Mouse (Mus musculus): ENCODE data around the gene Sptlc2. TPM values are rescaled to one million over a fixed set of nuclear protein-coding genes. Genes with fewer than 3 reads are reported as not detected.

The Sptlc2 gene
- polyA plus RNA-seq, 1 experiment = 106 TPM

GRCm38 (mm10) chr12:87399119-87399819 lies 11.1 kb upstream of the Sptlc2 start:
- no peaks in the 10 kb centered on the region for H3K9me3 ChIP-seq (replicated peaks; ENCODE audit: control insufficient read depth, insufficient read depth, low read length, poor library complexity, severe bottlenecking)
- no peak overlapping the region for H3K9ac ChIP-seq (ENCODE audit: low read depth, poor library complexity, severe bottlenecking)
- H3K4me3 ChIP-seq (ENCODE audit: low read depth, low read length) = no peak overlapping the region
- H3K4me1 ChIP-seq (ENCODE audit: control insufficient read depth, insufficient read depth, low read length) = no peaks in the 10 kb centered on the region
- H3K27me3 ChIP-seq (ENCODE audit: control insufficient read depth, insufficient read depth, low read length, poor library complexity, severe bottlenecking) = no peaks in the 10 kb centered on the region
- no peak overlapping the region for H3K27ac ChIP-seq (ENCODE audit: insufficient read depth, low read length)
- TF ChIP-seq POLR2A (IDR thresholded peaks at IDR 0.05; ENCODE audit: insufficient read depth, low read length) (no peak), CTCF (IDR thresholded peaks at IDR 0.05; ENCODE audit: low read depth, low read length) (no peak), EP300 (IDR thresholded peaks at IDR 0.05; ENCODE audit: insufficient read depth, low read depth, low read length) (no peak)
- H3K36me3 ChIP-seq (ENCODE audit: control insufficient read depth, insufficient read depth, low read length, poor library complexity, severe bottlenecking) = no peaks in the 10 kb centered on the region

GRCm38 (mm10) chr12:87397811-87398417 lies 9.8 kb upstream of the Sptlc2 start:
- no peak overlapping the region for H3K4me3 ChIP-seq (ENCODE audit: low read depth, low read length)
- H3K4me1 ChIP-seq (ENCODE audit: control insufficient read depth, insufficient read depth, low read length) = peaks cover 2% of the 10 kb centered on the region
- no peak overlapping the region for H3K27ac ChIP-seq (ENCODE audit: insufficient read depth, low read length)
- no peaks in the 10 kb centered on the region for H3K27me3 ChIP-seq (ENCODE audit: control insufficient read depth, insufficient read depth, low read length, poor library complexity, severe bottlenecking)
- TF ChIP-seq CTCF (IDR thresholded peaks at IDR 0.05; ENCODE audit: low read depth, low read length) (no peak), EP300 (IDR thresholded peaks at IDR 0.05; ENCODE audit: insufficient read depth, low read depth, low read length) (no peak), POLR2A (IDR thresholded peaks at IDR 0.05; ENCODE audit: insufficient read depth, low read length) (no peak)
- no peak overlapping the region for H3K9ac ChIP-seq (ENCODE audit: low read depth, poor library complexity, severe bottlenecking)
- H3K9me3 ChIP-seq (replicated peaks; ENCODE audit: control insufficient read depth, insufficient read depth, low read length, poor library complexity, severe bottlenecking) = no peaks in the 10 kb centered on the region
- H3K36me3 ChIP-seq (ENCODE audit: control insufficient read depth, insufficient read depth, low read length, poor library complexity, severe bottlenecking) = no peaks in the 10 kb centered on the region

- TF ChIP-seq POLR2A (IDR thresholded peaks at IDR 0.05; ENCODE audit: insufficient read depth, low read length) (no peak), EP300 (IDR thresholded peaks at IDR 0.05; ENCODE audit: insufficient read depth, low read depth, low read length) (no peak), CTCF (IDR thresholded peaks at IDR 0.05; ENCODE audit: low read depth, low read length) (no peak)
- Histone ChIP-seq H3K27me3 (ENCODE audit: control insufficient read depth, insufficient read depth, low read length, poor library complexity, severe bottlenecking) (no peaks in the 10 kb centered on the region), H3K9me3 (replicated peaks; ENCODE audit: control insufficient read depth, insufficient read depth, low read length, poor library complexity, severe bottlenecking) (no peaks in the 10 kb centered on the region), H3K36me3 (ENCODE audit: control insufficient read depth, insufficient read depth, low read length, poor library complexity, severe bottlenecking) (no peaks in the 10 kb centered on the region), H3K27ac (ENCODE audit: insufficient read depth, low read length) (no peak overlapping the region), H3K4me1 (ENCODE audit: control insufficient read depth, insufficient read depth, low read length) (peaks cover 2% of the 10 kb centered on the region), H3K9ac (ENCODE audit: low read depth, poor library complexity, severe bottlenecking) (no peak overlapping the region), H3K4me3 (ENCODE audit: low read depth, low read length) (no peak overlapping the region)
These were observed 9.0 kb upstream of the Sptlc2 start for GRCm38 (mm10) chr12:87397126-87397525.

GRCm38 (mm10) chr12:87394316-87394715 lies 6.2 kb upstream of the Sptlc2 start:
- no peak overlapping the region for H3K27ac ChIP-seq (ENCODE audit: insufficient read depth, low read length)
- TF ChIP-seq POLR2A (IDR thresholded peaks at IDR 0.05; ENCODE audit: insufficient read depth, low read length) = no peak
- H3K27me3 ChIP-seq (ENCODE audit: control insufficient read depth, insufficient read depth, low read length, poor library complexity, severe bottlenecking) = no peaks in the 10 kb centered on the region

GRCm38 (mm10) chr12:87393447-87394145 lies 5.4 kb upstream of the Sptlc2 start:
- no peaks in the 10 kb centered on the region for H3K27me3 ChIP-seq (ENCODE audit: control insufficient read depth, insufficient read depth, low read length, poor library complexity, severe bottlenecking)
- no peaks in the 10 kb centered on the region for H3K36me3 ChIP-seq (ENCODE audit: control insufficient read depth, insufficient read depth, low read length, poor library complexity, severe bottlenecking)
- H3K9ac ChIP-seq (ENCODE audit: low read depth, poor library complexity, severe bottlenecking) = no peak overlapping the region
- H3K9me3 ChIP-seq (replicated peaks; ENCODE audit: control insufficient read depth, insufficient read depth, low read length, poor library complexity, severe bottlenecking) = no peaks in the 10 kb centered on the region
- no peak overlapping the region for H3K27ac ChIP-seq (ENCODE audit: insufficient read depth, low read length)
- no peak for TF ChIP-seq CTCF (IDR thresholded peaks at IDR 0.05; ENCODE audit: low read depth, low read length)
- no peak for TF ChIP-seq POLR2A (IDR thresholded peaks at IDR 0.05; ENCODE audit: insufficient read depth, low read length)
- TF ChIP-seq EP300 (IDR thresholded peaks at IDR 0.05; ENCODE audit: insufficient read depth, low read depth, low read length) = no peak
- peaks cover 2% of the 10 kb centered on the region for H3K4me1 ChIP-seq (ENCODE audit: control insufficient read depth, insufficient read depth, low read length)
- no peak overlapping the region for H3K4me3 ChIP-seq (ENCODE audit: low read depth, low read length)

More at GRCm38 (mm10) chr12:87394316-87394715, 6.2 kb upstream of the Sptlc2 start:
- Histone ChIP-seq H3K4me3 (ENCODE audit: low read depth, low read length) (no peak overlapping the region), H3K9ac (ENCODE audit: low read depth, poor library complexity, severe bottlenecking) (no peak overlapping the region), H3K4me1 (ENCODE audit: control insufficient read depth, insufficient read depth, low read length) (peaks cover 2% of the 10 kb centered on the region), H3K36me3 (ENCODE audit: control insufficient read depth, insufficient read depth, low read length, poor library complexity, severe bottlenecking) (no peaks in the 10 kb centered on the region), H3K9me3 (replicated peaks; ENCODE audit: control insufficient read depth, insufficient read depth, low read length, poor library complexity, severe bottlenecking) (no peaks in the 10 kb centered on the region)

GRCm38 (mm10) chr12:87391355-87391754 lies 3.2 kb upstream of the Sptlc2 start:
- Histone ChIP-seq H3K27ac (ENCODE audit: insufficient read depth, low read length) (no peak overlapping the region), H3K27me3 (ENCODE audit: control insufficient read depth, insufficient read depth, low read length, poor library complexity, severe bottlenecking) (no peaks in the 10 kb centered on the region), H3K36me3 (ENCODE audit: control insufficient read depth, insufficient read depth, low read length, poor library complexity, severe bottlenecking) (no peaks in the 10 kb centered on the region), H3K4me3 (ENCODE audit: low read depth, low read length) (no peak overlapping the region), H3K9me3 (replicated peaks; ENCODE audit: control insufficient read depth, insufficient read depth, low read length, poor library complexity, severe bottlenecking) (no peaks in the 10 kb centered on the region), H3K4me1 (ENCODE audit: control insufficient read depth, insufficient read depth, low read length) (peaks cover 2% of the 10 kb centered on the region), H3K9ac (ENCODE audit: low read depth, poor library complexity, severe bottlenecking) (no peak overlapping the region)
- no peak for TF ChIP-seq EP300 (IDR thresholded peaks at IDR 0.05; ENCODE audit: insufficient read depth, low read depth, low read length)
- no peak for TF ChIP-seq CTCF (IDR thresholded peaks at IDR 0.05; ENCODE audit: low read depth, low read length)
